Mouse (Mus musculus) adipocyte (in vitro differentiated cells): Measurements from ENCODE around the gene Chil1.

ENCODE experiments used
- DNase-seq: peaks from one replicate; pipeline ENCODE4 v3.0.0-alpha.2; 2016; ENCODE audit warnings: low spot score

Chil1 gene

DNA sequence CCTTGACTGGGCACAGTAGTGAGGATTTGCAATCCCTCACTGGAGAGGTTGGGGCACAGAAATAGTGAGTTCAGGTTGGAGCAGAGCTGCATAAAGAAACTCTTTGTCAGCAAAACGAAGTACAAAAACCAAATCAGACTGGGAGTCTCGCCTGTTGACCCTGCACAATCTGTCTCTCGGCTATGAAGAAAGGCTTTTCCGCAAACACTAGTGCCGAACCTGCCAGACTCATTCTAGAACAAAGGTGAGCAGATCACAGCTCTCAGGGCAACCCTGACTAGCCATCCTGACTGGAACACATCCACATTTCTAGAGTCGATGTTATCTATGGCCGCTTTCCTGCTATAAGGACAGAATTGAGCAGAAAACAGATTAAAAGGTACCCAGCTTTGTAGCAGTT is 8.9 kb upstream of the Chil1 start:
- no peak for DNase-seq

- DNase-seq: no peak
Measured at GRCm38 (mm10) chr1:134177976-134178375, 4.0 kb upstream of the Chil1 start.

DNA sequence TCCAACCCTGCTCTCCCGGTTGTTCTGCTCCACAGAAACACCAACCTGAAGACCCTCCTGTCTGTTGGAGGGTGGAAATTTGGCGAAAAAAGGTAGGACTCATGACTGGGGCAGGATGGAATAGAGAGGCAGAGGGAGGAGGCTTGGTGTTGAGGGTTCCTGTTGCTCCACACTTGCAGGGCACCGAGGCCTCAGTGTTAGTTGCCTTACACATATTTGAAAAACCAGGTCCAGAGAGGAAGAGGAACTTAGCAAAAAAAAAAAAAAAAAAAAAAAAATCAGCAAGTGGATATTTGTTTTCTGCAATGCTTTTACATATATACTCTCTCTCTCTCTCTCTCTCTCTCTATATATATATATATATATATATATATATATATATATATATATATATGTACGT is 2.1 kb downstream of the Chil1 start:
- DNase-seq: no peak

GRCm38 (mm10) chr1:134188217-134188616 is 6.2 kb downstream of the Chil1 start:
- no peak for DNase-seq

DNA sequence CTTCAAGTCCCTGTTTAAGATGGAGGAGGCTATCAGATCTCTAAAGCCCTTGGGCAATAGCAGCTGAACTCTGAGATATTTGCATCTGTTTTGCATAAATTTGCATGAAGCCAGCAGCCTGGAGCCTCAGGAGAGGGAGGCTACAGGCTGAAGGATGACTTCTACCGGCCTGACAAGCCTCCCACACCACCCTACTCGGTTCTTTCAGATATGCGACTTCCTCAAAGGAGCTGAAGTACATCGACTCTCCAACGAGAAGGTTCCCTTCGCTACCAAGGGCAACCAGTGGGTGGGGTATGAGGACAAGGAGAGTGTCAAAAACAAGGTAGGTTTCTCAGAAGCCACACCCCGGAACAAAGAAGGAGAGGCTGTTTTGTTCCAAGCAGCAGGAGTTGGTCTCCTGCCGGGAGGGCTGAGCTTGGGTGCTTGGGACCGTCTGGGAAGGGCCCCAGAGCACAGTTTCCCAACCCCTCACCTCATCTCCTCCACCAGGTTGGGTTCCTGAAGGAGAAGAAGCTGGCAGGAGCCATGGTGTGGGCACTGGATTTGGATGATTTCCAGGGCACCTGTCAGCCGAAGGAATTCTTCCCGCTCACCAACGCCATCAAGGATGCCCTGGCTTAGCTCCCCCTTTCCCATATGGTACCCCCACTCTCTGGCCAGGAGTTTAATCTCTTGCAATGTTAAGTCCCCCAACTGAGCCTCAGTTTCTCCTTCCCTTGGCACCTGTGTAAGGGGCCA is 7.2 kb downstream of the Chil1 start:
- no peak for DNase-seq

GRCm38 (mm10) chr1:134191192-134191591 is 9.2 kb downstream of the Chil1 start:
- DNase-seq: no peak

DNA sequence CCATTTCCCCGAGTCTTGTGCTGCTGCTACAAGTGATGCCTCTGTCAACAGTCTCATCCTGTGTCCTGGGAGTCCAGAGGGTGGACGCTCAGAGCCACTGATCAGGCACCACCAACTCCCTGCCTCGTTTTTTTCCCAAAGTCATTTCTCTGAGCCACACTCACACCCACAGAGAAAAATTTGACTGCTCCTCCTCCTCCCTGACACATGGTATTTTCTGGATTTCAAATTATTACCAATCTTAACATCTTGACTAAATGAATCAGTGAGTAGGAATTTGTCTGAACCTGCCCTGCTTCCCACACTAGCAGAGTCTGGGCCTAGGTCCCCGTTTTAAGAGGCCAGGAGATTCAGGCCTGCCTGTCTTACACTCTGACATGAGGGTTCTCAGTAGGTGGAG is 10.0 kb downstream of the Chil1 start:
- no peak for DNase-seq

DNA sequence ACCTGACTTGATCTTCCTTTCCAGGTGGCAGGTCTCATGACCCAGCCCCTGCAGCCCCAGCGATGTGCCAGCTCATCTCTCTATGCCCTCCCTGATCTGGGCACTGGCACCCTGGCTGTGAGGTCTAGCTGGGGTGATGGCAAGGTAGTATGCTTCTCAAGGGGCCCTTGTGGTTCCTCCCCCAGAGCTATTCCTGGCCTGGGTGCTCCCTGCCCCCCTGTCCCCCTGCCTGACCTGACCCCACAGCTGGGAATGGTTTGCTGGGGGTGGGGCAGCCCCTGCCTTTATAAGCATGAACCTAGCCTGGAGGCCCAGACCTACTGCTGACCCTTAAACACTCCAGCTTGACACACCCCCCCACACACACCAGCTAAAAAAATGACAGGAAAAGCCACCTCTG is 11.2 kb downstream of the Chil1 start, which contains the start of gene Mybph:
TSS of gene Mybph (plus strand) at position 323 of the 400 bp plus-strand sequence.
- no peak for DNase-seq

DNA sequence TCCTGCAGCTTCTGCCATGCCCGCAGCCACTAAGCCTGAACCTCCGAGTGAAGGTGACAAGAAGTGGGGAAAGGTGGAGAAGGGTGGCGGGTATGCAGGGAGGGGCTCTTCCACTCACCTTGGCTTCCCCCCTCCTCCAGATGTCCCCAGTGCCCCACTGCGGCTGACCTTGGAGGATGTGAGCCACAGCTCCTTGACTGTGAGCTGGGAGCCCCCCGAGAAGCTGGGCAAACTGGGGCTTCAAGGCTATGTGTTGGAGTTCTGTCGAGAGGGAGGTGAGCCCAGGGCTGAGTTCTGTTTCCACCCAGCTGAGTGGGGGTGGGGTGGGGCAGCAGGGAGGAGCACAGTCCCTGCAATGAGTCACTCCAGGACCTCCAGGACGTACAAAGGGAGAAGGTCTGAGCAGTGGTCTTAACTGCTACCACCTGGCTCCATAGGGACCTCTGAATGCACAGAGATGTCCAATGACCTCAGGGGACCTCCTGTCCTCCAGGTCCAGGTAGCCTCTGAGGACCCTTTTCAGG is 11.8 kb downstream of the Chil1 start:
- DNase-seq: no peak

- DNase-seq: no peak
Measured at GRCm38 (mm10) chr1:134194298-134195022, 12.5 kb downstream of the Chil1 start.

GRCm38 (mm10) chr1:134195117-134195516 is 13.1 kb downstream of the Chil1 start:
- no peak for DNase-seq

DNA sequence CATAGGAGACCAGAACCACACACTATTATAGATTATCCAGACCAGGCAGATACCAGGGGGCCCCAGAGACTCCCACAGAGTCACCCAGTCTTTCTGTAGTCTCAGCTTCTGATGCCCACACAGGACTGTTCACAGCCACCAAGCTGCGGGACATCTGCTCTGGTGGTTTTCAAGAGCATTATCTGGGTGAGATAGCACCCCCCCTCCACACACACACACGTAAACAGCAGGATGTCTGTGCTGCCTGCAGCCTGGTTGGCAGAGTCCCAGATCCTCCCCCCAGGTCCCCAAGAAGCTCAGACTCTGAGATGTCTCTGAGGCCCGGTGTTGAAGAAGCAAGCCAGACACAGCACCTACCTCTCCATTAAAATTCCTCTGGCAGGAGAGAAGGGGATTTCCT is 13.6 kb downstream of the Chil1 start:
- no peak for DNase-seq

- DNase-seq: no peak
Measured at GRCm38 (mm10) chr1:134195979-134196378, 14.0 kb downstream of the Chil1 start.

DNA sequence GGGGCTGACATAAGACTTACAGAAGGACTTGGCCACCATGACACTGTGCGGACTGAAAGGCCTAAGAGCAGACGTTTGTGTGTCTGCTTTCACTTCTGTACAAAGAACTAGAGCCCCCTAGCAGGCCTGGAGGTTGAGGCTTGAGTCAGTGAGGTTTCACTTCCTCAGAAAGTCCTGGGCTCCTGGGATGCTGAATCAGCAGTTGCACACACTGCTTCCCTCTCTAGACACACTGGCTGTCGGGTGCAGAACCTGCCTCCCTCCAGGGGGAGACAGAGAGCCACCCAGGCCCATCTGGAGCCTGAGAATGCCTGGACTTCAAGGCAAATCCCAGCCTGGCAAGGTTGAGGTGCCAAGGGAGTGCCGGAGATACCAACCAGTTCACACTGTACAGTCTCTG is 14.4 kb downstream of the Chil1 start:
- peak; percentile 74 for DNase-seq

DNA sequence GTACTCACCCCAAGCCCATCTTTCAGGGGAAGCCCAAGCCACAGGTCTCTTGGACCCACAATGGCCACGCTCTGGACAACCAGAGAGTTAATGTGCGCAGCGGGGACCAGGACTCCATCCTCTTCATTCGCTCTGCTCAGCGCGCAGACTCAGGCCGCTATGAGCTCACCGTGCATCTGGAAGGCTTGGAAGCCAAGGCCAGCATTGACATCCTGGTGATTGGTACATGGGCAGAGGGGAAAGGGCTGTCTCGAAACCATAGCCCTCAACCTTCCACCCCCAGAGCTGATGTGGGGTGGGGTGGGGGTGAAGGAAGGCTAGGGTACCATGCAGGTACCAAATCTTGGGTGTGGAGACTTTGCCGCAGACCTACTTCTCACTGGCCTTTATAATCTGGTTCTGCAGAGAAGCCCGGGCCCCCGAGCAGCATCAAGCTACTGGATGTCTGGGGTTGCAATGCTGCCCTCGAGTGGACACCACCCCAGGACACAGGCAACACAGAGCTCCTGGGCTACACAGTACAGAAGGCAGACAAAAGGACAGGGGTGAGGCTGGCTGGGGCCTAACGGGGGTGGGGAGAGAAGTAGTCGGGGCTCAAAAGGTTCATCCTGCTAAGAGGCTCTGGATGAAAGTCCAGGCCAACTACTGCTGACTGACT is 15.5 kb downstream of the Chil1 start:
- DNase-seq: no peak

GRCm38 (mm10) chr1:134198197-134198995 is 16.4 kb downstream of the Chil1 start:
- no peak for DNase-seq

DNA sequence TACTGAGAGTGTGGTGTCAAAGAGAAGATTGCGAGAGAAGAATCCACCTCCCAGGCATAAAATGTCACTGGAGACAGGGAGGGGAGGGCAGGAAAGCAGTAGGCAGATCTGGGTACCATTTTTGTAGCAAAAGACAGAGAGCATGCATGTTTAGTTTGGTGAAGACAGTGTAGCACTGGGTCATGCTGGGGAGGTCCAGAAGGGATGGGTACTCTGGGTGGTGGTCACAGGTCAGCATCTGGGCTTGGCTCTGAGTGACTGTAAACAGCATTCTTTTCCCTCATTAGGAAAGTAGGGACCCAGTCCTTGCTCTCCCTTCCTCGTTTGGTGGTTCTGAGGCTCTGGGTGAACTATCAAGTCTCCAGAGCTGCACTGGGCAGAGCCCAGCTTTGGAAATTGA is 18.5 kb downstream of the Chil1 start:
- DNase-seq: no peak

GRCm38 (mm10) chr1:134200998-134201686 is 19.2 kb downstream of the Chil1 start:
- no peak for DNase-seq

DNA sequence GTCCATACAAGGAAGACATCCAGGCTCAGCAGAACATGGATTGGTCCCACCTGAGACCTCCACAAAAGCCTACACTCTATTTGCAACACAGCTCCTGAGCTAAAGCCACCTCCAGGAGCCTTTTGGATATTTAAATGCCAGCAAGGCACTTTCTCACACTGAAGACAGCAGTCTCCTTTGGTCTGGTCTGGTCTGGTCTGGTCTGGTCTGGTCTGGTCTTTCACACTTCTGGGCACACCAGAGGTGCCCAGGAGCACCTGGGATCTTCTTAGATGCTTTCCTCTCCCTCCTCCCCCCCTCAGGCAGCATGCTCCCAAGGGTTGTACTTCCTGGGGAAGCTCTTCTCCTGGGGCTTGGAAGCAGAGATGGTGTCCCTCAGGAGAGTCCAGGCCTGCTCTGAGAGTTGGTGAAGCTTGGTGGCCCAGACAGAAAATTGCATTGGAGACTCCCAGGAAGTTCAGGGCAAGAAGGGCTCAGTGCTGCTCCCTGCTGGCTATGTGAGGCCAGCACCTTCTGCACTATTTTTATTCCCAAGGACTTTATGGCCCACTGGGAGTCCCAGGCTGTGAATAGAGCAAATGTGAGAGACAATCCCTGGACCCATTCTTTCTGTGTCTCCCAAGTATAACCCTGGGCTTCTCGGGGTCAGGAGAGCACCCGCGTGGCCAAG is 19.9 kb downstream of the Chil1 start:
- DNase-seq: peak; percentile 69

- no peak for DNase-seq
Measured at GRCm38 (mm10) chr1:134204230-134204629, 22.3 kb downstream of the Chil1 start.
